Mouse (Mus musculus) CD4-positive, CD25-positive, alpha-beta regulatory T cell, adult 4 months (primary cell): ENCODE results near the gene Sin3b. TPM values are rescaled to one million over a fixed set of nuclear protein-coding genes. Genes with fewer than 3 reads are reported as not detected.

Experiments
- ATAC-seq: one replicate; pipeline ENCODE4 v1.8.0; 2017
- polyA plus RNA-seq, 2 experiments: library from polyadenylated mRNA; unstranded; fragments of 100-300 nt; shearing (Covaris generic); gene quantifications; one replicate each; pipeline ENCODE4 v1.2.1; 2017

Sin3b gene
- polyA plus RNA-seq, 2 experiments from 2014 or later: 75.3 to 102 TPM

DNA sequence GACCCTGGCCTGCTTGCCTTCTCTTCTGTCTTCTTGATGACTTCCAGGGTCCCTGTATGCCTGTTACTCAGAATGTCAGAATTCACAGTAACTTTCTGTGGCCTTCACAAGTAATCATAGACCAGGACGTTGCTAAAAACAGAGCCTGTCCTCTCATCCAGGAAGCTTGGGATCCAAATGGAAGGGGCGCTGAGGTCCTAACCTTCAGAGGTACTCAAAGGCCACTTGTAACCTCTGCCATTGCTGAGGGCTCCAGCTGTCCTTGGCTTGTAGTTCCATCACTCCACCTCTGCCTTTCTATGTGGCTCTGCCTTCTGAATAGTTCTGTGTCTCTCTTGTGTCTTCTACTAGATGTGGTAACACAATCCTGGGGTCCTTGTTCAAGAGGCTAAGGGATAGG lies 30.7 kb downstream of the Sin3b start:
- ATAC-seq: no peak

- no peak for ATAC-seq
Measured at GRCm38 (mm10) chr8:72756031-72756430, 32.9 kb downstream of the Sin3b start.

DNA sequence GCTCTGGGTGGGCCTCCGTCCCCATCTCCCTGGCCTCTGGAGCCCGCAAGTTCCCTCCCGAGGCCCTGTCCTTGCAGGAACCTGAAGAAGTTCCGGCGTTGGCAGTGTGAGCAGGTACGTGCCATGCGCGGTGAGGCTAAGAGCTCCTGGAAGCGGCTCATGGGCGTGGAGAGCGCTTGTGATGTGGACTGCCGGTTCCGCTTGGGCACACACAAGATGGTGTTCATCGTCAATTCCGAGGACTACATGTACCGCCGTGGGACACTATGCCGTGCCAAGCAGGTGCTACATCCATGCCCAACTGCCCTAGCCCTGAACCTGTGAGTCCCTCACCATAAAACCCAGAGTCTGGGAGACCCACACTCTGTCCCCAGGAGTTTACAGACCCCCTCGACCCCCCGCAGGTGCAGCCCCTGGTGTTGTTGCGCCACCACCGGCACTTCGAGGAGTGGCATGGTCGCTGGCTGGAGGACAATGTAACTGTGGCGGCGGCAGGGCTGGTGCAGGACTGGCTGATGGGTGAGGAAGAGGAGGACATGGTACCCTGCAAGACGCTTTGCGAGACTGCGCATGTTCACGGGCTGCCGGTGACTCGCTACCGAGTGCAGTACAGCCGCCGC lies 33.8 kb downstream of the Sin3b start:
- ATAC-seq: no peak

GRCm38 (mm10) chr8:72757426-72758195 lies 34.5 kb downstream of the Sin3b start:
- no peak for ATAC-seq

GRCm38 (mm10) chr8:72758310-72758709 lies 35.2 kb downstream of the Sin3b start:
- ATAC-seq: no peak

DNA sequence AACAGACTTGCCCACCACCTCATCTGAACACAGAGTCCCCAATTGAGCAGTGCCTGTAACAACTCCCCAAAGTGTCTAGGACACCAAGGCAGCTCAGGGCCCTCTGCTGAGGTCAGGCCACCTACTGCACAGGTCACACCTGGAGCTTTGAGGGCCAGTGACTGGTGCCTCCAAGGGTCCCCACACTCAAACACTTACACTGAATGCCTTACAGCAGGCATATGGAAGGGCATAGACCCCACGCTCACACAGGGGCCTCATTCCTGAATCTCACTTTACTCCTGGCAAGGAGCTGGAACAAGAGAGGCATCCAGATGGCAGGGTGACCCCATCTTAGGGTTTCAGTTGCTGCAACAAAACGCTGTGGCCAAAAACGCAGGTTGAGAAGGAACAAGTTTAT lies 37.1 kb downstream of the Sin3b start:
- no peak for ATAC-seq

- peak; percentile 91 for ATAC-seq
Measured at GRCm38 (mm10) chr8:72761322-72762051, 38.4 kb downstream of the Sin3b start, which contains the start of gene F2rl3. Gene F2rl3, plus strand, starts transcription at chr8:72761880.

DNA sequence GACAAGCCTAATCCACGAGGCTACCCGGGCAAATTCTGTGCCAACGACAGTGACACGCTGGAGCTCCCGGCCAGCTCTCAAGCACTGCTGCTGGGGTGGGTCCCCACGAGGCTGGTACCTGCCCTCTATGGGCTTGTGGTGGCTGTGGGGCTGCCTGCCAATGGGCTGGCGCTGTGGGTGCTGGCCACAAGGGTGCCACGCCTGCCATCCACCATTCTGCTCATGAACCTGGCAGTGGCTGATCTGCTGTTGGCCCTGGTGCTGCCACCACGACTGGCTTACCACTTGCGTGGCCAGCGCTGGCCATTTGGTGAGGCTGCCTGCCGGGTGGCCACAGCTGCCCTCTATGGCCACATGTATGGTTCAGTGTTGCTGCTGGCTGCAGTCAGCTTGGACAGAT lies 39.2 kb downstream of the Sin3b start:
- peak; percentile 7 for ATAC-seq

GRCm38 (mm10) chr8:72765696-72766095 lies 42.6 kb downstream of the Sin3b start:
- no peak for ATAC-seq

DNA sequence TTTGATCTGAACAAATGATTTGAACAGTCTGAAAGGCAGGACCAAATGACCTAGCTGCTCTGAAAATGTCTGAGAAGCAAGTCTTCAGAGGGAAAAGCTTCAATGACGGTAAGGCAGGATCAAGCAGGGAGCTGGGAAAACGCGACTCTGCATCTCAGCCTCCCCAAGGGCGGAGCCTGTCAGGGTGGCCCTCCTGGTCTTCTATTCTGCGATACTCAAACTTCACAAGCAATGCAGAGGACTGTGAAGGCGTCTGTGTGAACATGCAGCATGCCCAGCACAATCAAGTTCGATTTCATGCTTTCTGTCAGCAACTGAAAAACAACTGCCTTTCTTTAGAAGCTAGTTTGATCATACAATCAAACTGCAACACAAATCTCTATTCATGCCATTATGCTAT lies 43.7 kb downstream of the Sin3b start:
- ATAC-seq: no peak

DNA sequence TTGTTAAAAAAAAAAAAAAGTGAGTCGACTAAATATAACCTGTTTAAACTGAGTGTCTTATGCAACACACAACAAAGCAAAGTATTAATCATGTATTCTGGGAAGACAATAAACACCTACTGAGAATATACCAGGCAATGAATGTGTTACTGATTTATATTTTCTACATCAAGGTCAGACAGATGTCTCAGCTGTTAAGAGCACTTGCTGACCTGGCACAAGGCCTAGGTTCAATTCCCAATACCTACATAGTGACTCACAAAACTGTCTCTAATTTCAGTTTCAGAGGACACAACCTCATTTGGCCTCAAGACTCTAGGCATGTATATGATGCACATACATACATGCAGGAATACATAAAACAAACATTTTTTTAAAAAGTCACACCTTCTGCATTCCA lies 54.7 kb downstream of the Sin3b start:
- no peak for ATAC-seq

GRCm38 (mm10) chr8:72780644-72781043 lies 57.6 kb downstream of the Sin3b start:
- ATAC-seq: no peak

DNA sequence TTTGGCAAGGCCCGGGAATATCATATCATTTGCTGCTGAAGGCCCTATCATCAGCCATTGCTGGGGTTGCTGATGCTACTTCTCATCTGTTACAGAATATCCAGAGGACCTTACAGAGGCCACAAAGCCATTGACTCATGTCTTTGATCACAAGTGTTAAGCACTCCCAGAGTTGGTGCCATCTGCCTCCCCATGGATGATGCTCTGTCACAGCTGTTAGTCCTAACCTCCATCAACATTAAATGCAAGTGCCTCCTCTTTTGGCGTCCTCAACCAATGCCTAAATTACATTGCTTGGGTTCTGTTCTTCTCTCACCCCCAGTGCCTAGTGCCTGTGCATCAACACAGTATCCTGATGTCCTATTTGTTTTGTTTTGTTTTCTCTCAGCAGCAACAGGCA lies 78.5 kb downstream of the Sin3b start:
- ATAC-seq: no peak

Other genes starting within 250 kb of the Sin3b start
- 100 to 1,000 TPM in 1 of 2 experiments, 10 to 100 TPM in 1; 42.3 to 112 TPM for gene Cherp, start 248.1 kb upstream of the Sin3b start, polyA plus RNA-seq
- gene Slc35e1, start 230.7 kb upstream of the Sin3b start, polyA plus RNA-seq: 1 to 10 TPM; 6.9 to 8.8 TPM
- gene Med26, start 175.0 kb upstream of the Sin3b start, polyA plus RNA-seq: 1 to 10 TPM; 3.6 to 6.5 TPM
- gene Smim7, start 152.2 kb upstream of the Sin3b start, polyA plus RNA-seq: 10 to 100 TPM; 81.0 to 98.1 TPM
- gene Tmem38a, start 151.2 kb upstream of the Sin3b start, polyA plus RNA-seq: 1 to 10 TPM; 1.0 TPM
- gene Nwd1, start 76.6 kb upstream of the Sin3b start, polyA plus RNA-seq: under 1 TPM in 1 of 2 experiments, not detected in 1; 0.14 TPM
- 10 to 100 TPM in 1 of 2 experiments, 1 to 10 TPM in 1; 6.1 to 10.2 TPM for gene F2rl3, start 38.6 kb downstream of the Sin3b start, polyA plus RNA-seq